Mouse (Mus musculus) embryonic facial prominence, embryonic 12.5 days (tissue): ENCODE results near the gene Ranbp10. TPM values are rescaled to one million over a fixed set of nuclear protein-coding genes. Genes with fewer than 3 reads are reported as not detected.

Source experiments
- ATAC-seq: fragments of 200-750 bp; cut with Nextera tagmentation; 2 replicates; pipeline ENCODE4 v1.8.0; 2017; ENCODE audit not compliant: insufficient number of reproducible peaks, insufficient read depth, low FRiP score, low TSS enrichment
- H3K27ac ChIP-seq: fragments of 300-500 bp; sonication (generic); 2 replicates; pipeline ENCODE4 v1.5.1; 2016; ENCODE audit warnings: mild to moderate bottlenecking
- H3K27me3 ChIP-seq: fragments of 300-500 bp; sonication (generic); 2 replicates; pipeline ENCODE4 v1.6.1; 2016; ENCODE audit warnings: mild to moderate bottlenecking, moderate library complexity
- H3K36me3 ChIP-seq: fragments of 300-500 bp; sonication (generic); 2 replicates; pipeline ENCODE4 v1.6.1; 2016; ENCODE audit warnings: mild to moderate bottlenecking
- H3K4me1 ChIP-seq: fragments of 300-500 bp; sonication (generic); 2 replicates; pipeline ENCODE4 v1.6.1; 2016
- H3K4me2 ChIP-seq: fragments of 300-500 bp; sonication (generic); replicated peaks from 2 replicates; pipeline ENCODE4 v1.6.1; 2016; ENCODE audit warnings: mild to moderate bottlenecking, moderate library complexity
- H3K4me3 ChIP-seq: fragments of 300-500 bp; sonication (generic); 2 replicates; pipeline ENCODE4 v1.5.1; 2016; ENCODE audit warnings: mild to moderate bottlenecking
- H3K9ac ChIP-seq: fragments of 300-500 bp; sonication (generic); 2 replicates; pipeline ENCODE4 v1.6.1; 2016; ENCODE audit warnings: mild to moderate bottlenecking, moderate library complexity
- H3K9me3 ChIP-seq: fragments of 300-500 bp; sonication (generic); 2 replicates; pipeline ENCODE4 v1.6.1; 2016; ENCODE audit warnings: mild to moderate bottlenecking, moderate library complexity
- WGBS: fragments of 180-500 bp; shearing (Covaris S2); methylation state at CpG from one replicate; pipeline ENCODE4 v1.1.7; 2016; 5-methylcytosine and 5-hydroxymethylcytosine counted together
- polyA plus RNA-seq: library from polyadenylated mRNA; unstranded; fragments of >200 nt; fragmentation: Nextera tagmentation; extraction: Ambion mirVana; gene quantifications from 2 replicates; pipeline ENCODE4 v1.2.1, GENCODE M21; 2016

Gene Ranbp10
- 14.9 and 16.0 TPM in 2 replicates for polyA plus RNA-seq

GRCm38 (mm10) chr8:105826861-105827848, at the start of gene Ranbp10, which contains the start of gene Tsnaxip1:
Ranbp10 (minus strand) TSS chr8:105827350.
Tsnaxip1 (plus strand) TSS chr8:105827731.
- peak within 1 kb of the TSS; percentile 91 for H3K4me3 ChIP-seq
- peak within 1 kb of the TSS; percentile 61 for H3K27ac ChIP-seq
- H3K9me3 ChIP-seq: no peaks in the 10 kb centered on the region
- under 1% methylated on average over 52 of the region's 52 CpGs for WGBS
- peak within 1 kb of the TSS; percentile 91 for H3K9ac ChIP-seq
- H3K36me3 ChIP-seq: peaks cover 28% of the 10 kb centered on the region
- H3K4me2 ChIP-seq: peak within 1 kb of the TSS; percentile 88
- peaks cover 12% of the 10 kb centered on the region for H3K4me1 ChIP-seq
- peak; percentile 99 for ATAC-seq
- no peaks in the 10 kb centered on the region for H3K27me3 ChIP-seq

DNA sequence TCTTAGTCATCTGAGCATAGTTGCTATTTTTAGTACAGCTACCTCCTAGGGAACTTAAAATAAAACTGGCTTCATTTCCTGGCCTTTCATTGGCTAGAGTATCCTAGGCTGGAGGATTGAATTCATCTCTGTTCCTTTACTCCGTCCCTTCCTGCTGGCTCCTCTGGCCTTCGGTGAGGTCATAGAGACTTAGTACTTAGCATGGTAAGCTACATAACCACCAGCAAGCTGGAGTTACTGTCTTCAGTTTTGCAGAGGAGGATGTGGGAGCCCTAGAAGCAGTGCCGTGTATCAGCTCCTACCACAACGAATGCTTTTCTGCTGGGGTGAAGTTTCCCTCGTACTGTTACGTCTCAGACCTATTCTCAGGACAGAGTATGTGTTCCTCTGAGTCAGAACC, 47.2 kb upstream of the Ranbp10 start:
- no peaks in the 10 kb centered on the region for H3K9me3 ChIP-seq
- peaks cover 86% of the 10 kb centered on the region for H3K36me3 ChIP-seq
- no peaks in the 10 kb centered on the region for H3K27me3 ChIP-seq
- WGBS: 92% methylated on average over 6 of the region's 6 CpGs
- H3K4me3 ChIP-seq: no peak overlapping the region
- ATAC-seq: no peak
- H3K27ac ChIP-seq: no peak overlapping the region
- no peak overlapping the region for H3K9ac ChIP-seq
- no peak overlapping the region for H3K4me2 ChIP-seq
- H3K4me1 ChIP-seq: no peaks in the 10 kb centered on the region

GRCm38 (mm10) chr8:105866364-105867029, 39.3 kb upstream of the Ranbp10 start:
- WGBS: 86% methylated on average over 6 of the region's 6 CpGs

DNA sequence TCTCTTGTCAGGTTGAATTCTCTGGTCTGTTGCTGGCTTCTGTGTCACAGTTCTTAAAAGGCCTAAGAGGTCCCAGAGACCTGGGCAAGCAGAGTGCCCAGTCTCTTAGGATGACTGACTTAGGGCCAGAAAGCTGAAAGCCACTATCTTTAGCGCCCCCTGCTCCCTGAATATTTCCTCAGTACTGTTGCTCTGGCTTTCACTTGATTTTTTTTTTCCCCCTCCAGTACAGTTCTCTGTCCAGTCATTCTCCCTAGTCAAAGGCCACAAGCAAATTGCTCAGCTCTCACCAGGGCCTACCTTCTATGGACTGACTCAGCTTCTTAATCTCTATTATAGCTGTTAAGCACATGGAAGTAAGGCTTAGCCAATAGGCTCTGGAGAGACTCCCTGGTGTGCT, 34.8 kb upstream of the Ranbp10 start:
- Histone ChIP-seq H3K4me3 (peak overlapping the region; percentile 100), H3K9ac (peak overlapping the region; percentile 95), H3K36me3 (peaks cover 30% of the 10 kb centered on the region), H3K27ac (no peak overlapping the region), H3K9me3 (no peaks in the 10 kb centered on the region), H3K27me3 (no peaks in the 10 kb centered on the region), H3K4me1 (peaks cover 40% of the 10 kb centered on the region), H3K4me2 (peak overlapping the region; percentile 89)
- 0% methylated on average over 1 of the region's 1 CpGs for WGBS
- ATAC-seq: no peak

More at GRCm38 (mm10) chr8:105866364-105867029, 39.3 kb upstream of the Ranbp10 start:
- Histone ChIP-seq H3K9ac (no peak overlapping the region), H3K27ac (no peak overlapping the region), H3K9me3 (no peaks in the 10 kb centered on the region), H3K4me3 (no peak overlapping the region), H3K27me3 (no peaks in the 10 kb centered on the region), H3K4me2 (no peak overlapping the region), H3K4me1 (peaks cover 11% of the 10 kb centered on the region), H3K36me3 (peaks cover 62% of the 10 kb centered on the region)
- no peak for ATAC-seq

GRCm38 (mm10) chr8:105860143-105860981, 33.2 kb upstream of the Ranbp10 start, which contains the start of gene Nutf2:
Nutf2 (plus strand) TSS chr8:105860580.
- peaks cover 53% of the 10 kb centered on the region for H3K4me1 ChIP-seq
- peak; percentile 99 for ATAC-seq
- under 1% methylated on average over 59 of the region's 59 CpGs for WGBS

GRCm38 (mm10) chr8:105859314-105859713, 32.2 kb upstream of the Ranbp10 start:
- H3K27me3 ChIP-seq: no peaks in the 10 kb centered on the region

More at GRCm38 (mm10) chr8:105860143-105860981, 33.2 kb upstream of the Ranbp10 start, which contains the start of gene Nutf2:
- H3K9ac ChIP-seq: peak within 1 kb of the TSS; percentile 95
- H3K4me3 ChIP-seq: peak within 1 kb of the TSS; percentile 100
- no peaks in the 10 kb centered on the region for H3K9me3 ChIP-seq
- H3K27me3 ChIP-seq: no peaks in the 10 kb centered on the region
- H3K36me3 ChIP-seq: peaks cover 22% of the 10 kb centered on the region; the same call in 1 of the 2 replicates
- peak within 1 kb of the TSS; percentile 92 for H3K27ac ChIP-seq
- H3K4me2 ChIP-seq: peak within 1 kb of the TSS; percentile 89

GRCm38 (mm10) chr8:105858495-105858894, 31.3 kb upstream of the Ranbp10 start:
- Histone ChIP-seq H3K36me3 (peaks cover 13% of the 10 kb centered on the region; the same call in 1 of the 2 replicates), H3K4me1 (peaks cover 53% of the 10 kb centered on the region), H3K9ac (no peak overlapping the region), H3K9me3 (no peaks in the 10 kb centered on the region), H3K27me3 (no peaks in the 10 kb centered on the region), H3K4me2 (no peak overlapping the region), H3K4me3 (no peak overlapping the region), H3K27ac (no peak overlapping the region)
- ATAC-seq: no peak
- WGBS: 90% methylated on average over 5 of the region's 5 CpGs

More at GRCm38 (mm10) chr8:105859314-105859713, 32.2 kb upstream of the Ranbp10 start:
- WGBS: 81% methylated on average over 5 of the region's 5 CpGs
- peak overlapping the region; percentile 92 for H3K27ac ChIP-seq
- peaks cover 53% of the 10 kb centered on the region for H3K4me1 ChIP-seq
- H3K4me2 ChIP-seq: peak overlapping the region; percentile 89; the same call in 1 of the 2 replicates
- ATAC-seq: no peak
- no peaks in the 10 kb centered on the region for H3K9me3 ChIP-seq
- H3K4me3 ChIP-seq: no peak overlapping the region
- no peak overlapping the region; the same call in 1 of the 2 replicates for H3K9ac ChIP-seq
- peaks cover 17% of the 10 kb centered on the region; the same call in 1 of the 2 replicates for H3K36me3 ChIP-seq

- peak overlapping the region; percentile 80 for H3K4me3 ChIP-seq
- H3K27ac ChIP-seq: peak overlapping the region; percentile 89; the same call in 1 of the 2 replicates
- peaks cover 40% of the 10 kb centered on the region for H3K4me1 ChIP-seq
- no peaks in the 10 kb centered on the region for H3K9me3 ChIP-seq
- no peak for ATAC-seq
- H3K4me2 ChIP-seq: peak overlapping the region; percentile 96
- H3K36me3 ChIP-seq: peaks cover 9% of the 10 kb centered on the region; the same call in 1 of the 2 replicates
- H3K9ac ChIP-seq: peak overlapping the region; percentile 76
- WGBS: 29% methylated on average over 15 of the region's 15 CpGs
- no peaks in the 10 kb centered on the region for H3K27me3 ChIP-seq
Observed at GRCm38 (mm10) chr8:105856168-105856835, 29.2 kb upstream of the Ranbp10 start.

DNA sequence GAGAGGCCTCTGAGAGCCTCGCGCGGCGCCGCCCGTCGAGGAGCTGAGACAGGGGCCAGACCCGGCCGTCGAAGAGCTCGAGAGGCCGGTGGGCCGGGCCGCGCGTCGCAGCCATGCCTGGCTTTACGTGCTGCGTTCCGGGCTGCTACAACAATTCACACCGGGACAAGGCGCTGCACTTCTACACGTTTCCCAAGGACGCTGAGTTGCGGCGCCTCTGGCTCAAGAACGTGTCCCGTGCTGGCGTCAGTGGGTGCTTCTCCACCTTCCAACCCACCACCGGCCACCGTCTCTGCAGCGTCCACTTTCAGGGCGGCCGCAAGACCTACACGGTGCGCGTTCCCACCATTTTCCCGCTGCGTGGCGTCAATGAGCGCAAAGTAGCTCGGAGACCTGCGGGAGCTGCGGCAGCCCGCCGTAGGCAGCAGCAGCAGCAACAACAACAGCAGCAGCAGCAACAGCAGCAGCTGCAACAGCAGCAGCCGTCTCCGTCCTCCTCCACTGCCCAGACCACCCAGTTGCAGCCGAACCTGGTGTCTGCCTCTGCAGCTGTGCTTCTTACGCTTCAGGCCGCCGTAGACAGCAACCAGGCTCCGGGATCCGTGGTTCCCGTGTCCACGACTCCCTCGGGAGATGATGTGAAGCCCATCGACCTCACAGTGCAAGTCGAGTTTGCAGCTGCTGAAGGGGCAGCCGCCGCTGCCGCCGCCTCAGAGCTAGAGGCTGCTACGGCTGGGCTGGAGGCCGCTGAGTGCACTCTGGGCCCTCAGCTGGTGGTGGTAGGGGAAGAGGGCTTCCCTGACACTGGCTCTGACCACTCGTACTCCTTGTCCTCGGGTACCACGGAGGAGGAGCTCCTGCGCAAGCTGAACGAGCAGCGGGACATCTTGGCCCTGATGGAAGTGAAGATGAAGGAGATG, 28.4 kb upstream of the Ranbp10 start:
- Histone ChIP-seq H3K9ac (peak overlapping the region; percentile 76), H3K4me3 (peak overlapping the region; percentile 80), H3K4me1 (peaks cover 44% of the 10 kb centered on the region), H3K36me3 (peaks cover 9% of the 10 kb centered on the region; the same call in 1 of the 2 replicates), H3K4me2 (peak overlapping the region; percentile 96), H3K27me3 (no peaks in the 10 kb centered on the region), H3K9me3 (no peaks in the 10 kb centered on the region), H3K27ac (peak overlapping the region; percentile 89)
- ATAC-seq: peak; percentile 3
- WGBS: under 1% methylated on average over 71 of the region's 71 CpGs
